Mouse (Mus musculus) cerebellum, postnatal 4 days (tissue): ENCODE measurements around the gene Fbln1.
A peak's percentile ranks its signal among the peaks of the same experiment; 100 is the strongest.

ENCODE experiments used
- DNase-seq, 2 experiments: peaks; one replicate each; pipeline ENCODE4 v3.0.0; 2022; ENCODE audit warnings: low spot score in 2 of 2, mixed read lengths in 1 of 2

Gene Fbln1

DNA sequence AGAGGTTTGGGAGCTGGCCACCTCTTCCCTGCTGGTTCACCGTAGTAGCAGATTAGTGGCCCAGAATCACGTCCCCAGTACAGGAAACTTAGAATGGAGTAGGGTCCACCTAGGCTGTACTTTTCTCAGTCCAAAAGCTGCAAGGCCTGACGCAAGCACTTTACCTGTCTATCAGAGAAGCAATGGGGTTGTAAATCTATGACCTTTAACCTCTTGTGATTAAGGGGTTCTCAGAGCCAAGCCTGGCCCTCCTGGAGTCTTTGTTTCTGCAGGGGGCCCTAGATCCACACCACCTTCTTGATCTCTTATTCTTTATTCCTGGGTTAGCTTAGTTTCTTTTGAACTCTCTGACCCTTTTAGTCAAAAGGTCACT lies 940 bp downstream of the Fbln1 start:
- no peak for DNase-seq

DNA sequence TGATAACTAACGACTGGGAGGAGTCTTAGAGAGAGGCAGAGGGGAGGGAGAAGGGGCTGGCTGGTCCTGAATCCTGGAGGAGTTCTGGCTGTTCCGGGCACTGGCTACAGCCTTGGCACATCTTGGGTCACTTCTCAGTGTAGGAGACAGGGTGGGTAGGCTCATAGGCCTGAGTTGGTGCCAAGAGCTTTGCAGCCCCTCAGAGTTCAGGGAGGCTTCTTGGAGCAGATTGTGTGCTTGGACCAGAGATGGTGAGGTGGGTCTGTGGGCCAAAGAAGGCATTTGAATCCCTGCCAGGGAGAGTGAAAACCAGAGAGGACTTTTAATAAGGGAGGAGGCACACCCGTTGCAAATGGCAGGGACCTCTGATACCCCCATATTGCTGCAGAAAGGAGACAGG lies 1.3 kb downstream of the Fbln1 start:
- DNase-seq: peak in 1 of 2 experiments; percentile 25

DNA sequence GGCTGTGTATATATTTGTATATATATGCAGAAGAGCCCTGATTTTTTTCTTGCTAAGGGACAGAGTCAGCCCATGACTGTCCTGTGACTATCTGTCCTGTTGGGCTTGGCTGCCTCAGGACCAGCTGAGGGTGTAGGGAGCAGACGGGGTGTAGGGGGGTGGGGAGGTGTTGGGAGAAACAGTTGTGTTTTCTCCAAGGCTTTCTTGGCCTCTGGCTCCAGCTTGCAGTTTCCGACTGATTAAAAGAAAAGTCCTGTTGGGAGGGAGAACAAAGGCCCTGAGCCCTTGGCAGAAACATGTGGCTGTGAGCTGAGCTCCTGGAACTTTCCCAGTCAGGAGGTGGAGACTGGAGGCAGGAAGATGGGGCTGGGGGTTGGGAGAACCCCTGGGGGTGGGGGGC lies 2.0 kb downstream of the Fbln1 start:
- DNase-seq: peak in 1 of 2 experiments; percentile 31

DNA sequence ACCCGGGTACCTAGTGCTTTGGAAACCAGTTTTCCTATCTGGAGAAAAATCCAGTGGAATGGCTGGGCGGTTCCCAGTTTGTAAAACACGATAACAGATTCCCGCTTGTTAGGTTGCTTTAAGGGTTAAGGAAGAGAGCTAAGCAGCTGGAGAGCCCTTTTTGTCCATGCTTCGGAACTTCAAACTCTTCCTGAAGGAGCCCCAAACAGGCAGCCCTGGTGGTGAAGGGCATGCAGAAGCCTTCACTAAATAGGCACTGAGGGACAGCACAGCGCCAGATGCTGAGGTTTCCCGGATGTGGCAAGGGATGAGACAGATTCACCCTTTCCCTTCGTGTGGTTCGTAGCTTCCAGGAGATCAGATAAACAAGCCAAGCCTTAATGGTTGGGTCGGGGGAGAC lies 2.6 kb downstream of the Fbln1 start:
- DNase-seq: no peak

DNA sequence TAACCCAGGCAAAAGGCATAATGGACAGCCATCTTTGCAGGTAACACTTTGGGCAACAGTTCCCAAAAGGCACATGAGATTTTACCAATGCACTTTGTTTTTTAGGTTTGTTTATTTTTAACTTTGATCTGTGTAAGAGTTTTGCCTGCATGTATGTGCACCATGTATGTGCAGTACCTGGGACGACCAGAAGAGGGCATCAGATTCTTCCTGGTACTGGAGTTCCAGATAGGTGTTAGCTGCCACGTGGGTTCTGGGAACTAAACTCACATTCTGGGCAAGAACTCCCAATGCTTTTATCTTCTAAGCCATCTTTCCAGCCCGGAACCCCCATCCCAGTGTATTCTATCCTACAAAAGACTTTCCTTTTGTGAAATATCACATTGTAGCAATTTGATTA lies 3.6 kb downstream of the Fbln1 start:
- DNase-seq: peak in 1 of 2 experiments; percentile 35

DNA sequence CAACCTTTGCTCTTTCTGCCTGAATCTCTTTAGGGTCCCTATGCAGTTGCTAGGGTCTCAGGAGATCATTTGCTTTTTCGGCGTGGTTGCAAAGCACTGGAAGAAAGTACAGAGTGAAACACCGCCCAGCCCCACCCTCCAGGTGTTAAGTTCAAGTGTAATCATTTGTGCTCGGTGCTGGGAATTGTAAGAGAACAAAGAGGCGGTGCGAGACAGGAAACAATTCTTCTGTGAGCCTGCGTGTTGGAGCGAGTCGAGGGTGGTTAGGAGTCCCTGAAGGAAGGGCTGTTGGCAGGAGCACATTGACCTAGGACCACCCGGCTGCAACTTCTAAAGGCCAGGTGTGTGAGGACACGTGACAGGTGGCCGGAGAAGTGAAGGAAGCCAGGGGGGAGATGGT lies 4.9 kb downstream of the Fbln1 start:
- DNase-seq: no peak

DNA sequence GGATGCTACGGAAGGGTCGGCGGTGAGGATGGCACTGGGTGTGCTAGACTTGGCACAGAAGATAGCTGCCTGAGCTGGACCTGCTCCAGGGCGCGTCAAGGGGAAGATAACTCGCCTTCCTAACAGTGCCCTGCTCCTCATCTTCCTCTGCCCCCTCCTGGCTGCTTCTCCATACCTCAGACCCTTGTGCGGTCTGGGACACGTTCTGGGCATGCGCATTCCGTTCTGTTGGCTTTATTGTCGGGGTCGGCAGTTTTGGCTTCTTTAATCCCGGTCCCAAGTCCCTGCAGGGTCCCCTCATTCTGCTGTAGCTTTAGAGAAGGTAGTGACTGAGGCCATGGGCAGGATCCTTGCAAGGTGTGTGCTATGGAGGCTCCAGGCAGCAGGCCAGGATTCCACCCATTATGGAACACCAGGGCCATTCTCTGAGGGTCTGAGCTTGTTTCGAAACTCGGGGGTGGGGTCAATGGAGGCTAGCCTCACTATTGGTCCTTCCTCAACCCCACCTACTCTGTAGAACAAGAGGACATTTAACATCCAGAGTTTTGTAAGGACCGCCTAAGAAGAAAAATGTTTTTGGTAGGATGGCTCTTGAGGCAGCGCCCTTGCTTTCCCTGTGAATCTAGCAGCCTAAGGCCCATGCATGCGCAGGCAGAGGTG lies 5.5 kb downstream of the Fbln1 start:
- no peak for DNase-seq

DNA sequence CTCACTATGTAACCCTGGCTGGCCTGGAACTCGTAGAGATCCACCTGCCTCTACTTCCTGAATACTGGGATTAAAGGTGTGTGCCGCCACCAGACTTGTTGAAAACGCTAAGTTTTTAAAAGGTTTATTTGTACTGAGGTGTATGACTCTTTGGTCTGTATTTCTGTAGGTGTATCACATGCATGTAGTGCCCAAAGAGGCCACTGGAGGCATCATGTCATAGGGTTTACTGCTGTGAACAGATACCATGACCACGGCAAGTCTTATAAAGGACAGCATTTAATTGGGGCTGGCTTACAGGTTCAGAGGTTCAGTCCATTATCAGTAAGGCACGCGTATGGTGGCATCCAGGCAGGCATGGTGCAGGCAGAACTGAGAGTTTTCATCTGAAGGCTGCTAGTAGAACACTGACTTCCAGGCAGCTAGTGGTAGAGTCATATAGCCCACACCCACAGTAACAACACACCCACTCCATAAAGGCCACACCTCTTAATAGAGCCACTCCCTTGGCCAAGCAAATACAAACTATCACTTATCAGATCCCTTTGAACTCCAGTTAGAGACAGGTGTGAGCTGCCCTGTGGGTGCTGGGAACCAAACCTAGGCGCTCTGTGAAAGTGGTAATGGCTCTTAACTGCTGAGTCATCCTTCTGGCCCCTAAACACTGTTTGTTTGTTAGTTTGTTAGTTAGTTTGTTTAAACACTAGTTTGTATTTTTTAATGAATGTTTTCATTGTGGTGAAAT lies 10.5 kb downstream of the Fbln1 start:
- DNase-seq: no peak

DNA sequence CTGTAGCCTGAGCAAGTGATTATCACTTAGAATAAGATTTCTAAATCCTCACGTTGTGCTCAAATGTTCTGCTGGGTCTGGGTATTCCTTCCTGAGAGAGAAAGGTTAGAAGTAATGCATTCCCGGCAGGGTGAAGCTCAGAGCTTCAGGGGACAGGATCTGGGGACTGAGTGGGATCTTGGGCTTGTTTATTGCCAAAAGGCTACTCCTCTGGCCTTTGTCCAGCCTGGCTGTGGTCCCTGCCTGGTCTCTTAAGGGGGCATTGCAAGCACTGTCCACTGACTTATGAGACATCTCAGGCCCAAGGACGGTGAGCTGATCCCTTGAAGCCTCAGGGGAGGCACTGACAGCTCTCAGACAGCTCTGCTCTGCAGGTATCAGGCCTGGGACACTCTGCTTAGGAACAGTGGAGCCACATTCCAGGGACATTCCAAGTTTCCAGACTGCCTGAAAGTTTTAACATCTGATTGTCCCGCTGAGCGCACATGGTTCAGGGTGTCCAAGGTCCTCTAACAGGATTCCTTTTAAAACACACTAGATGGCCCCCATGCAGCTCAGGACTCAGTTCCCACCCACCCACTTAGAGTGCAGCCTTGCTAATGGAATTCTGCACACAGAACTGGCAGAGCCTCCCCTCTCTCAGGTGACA lies 13.0 kb downstream of the Fbln1 start:
- no peak for DNase-seq

DNA sequence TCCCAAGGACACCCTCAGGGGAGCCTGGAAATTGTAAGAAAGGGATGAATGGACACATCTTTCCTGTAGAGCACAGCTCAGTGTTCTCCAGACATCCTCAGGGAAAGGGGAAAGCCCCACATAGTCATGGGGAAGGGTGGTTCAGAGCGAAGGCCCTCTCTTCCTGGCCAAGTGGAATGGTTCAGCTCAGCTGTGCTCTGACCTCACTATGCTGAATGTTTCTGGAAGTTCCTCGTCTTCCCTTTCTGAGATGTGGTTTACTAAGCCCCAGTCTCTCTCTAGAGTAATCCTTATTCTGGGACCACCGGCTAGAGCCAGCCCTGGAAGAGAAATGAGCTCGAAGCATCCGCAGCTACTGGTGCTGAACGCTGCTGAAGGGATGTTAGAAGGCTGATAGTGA lies 14.6 kb downstream of the Fbln1 start:
- no peak for DNase-seq

DNA sequence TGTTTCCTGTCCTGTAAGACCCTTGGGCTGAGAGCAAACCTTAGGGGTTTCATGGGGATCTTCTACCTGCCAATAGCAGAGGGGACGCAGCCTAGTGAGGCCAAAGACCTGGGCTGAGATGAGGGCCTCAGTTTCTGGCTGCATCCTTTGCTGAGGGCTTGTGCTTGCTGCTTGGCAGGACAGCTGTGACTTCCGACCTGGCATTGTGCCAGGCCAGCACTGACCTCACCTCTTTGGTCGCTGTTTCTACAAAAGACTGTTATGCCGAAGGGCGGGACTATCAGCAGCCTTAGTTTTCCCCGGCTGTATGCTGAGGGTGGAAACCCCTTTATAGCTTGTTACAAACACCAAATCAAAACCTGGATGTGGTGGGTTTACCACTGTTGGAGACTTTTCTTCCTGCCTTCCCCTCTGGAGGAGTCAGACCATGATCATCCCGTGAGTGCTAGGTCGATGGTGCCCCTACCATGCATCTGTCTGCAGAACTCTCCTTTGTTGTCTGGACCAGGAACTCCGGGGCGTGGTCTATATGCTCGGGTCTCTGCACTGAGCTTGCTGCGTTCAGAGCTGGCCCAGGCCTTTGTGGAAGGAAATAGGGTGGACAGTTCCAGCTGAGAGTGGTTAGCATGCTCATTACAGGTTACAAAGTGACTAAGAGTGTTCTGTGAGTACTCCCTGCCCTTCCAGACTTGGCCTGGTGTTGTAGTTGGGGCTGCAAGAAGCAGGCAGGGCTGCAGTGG lies 15.5 kb downstream of the Fbln1 start:
- DNase-seq: no peak

DNA sequence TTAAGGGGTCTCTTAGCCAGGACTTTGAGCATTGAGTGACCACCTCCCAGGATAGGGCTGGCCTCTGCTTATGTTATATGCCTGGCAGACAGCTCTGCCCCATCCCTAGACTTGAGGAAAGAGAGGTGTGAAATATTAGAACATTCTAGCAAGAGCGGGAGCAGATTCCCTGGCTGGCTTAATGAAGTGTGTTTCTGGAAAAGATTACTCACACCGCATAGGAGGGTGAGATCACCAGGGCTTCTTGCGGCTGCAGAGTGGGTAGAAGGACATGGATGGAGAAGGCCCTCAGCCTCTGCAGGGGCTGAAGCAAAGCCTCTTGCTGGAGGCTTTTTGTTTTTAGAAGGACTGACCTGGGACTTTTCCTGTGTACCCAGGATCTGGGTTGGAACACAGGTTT lies 19.9 kb downstream of the Fbln1 start:
- no peak for DNase-seq

DNA sequence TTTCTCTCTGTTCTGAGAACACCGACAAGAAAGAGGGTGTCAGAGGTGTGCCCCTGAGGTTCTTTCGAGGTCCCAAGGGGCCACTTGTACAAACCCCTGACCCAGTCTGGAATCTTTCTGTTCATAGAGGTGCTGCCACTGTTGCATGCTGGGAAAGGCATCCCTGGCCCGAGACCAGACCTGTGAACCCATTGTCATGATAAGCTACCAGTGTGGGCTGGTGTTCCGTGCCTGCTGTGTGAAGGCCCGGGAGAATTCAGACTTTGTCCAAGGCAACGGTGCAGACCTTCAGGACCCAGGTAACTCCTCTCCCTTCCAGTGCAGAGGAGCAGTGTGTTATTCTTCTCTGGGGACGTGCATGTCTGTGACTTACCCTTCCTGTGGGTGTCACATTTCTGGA lies 21.1 kb downstream of the Fbln1 start:
- DNase-seq: no peak

DNA sequence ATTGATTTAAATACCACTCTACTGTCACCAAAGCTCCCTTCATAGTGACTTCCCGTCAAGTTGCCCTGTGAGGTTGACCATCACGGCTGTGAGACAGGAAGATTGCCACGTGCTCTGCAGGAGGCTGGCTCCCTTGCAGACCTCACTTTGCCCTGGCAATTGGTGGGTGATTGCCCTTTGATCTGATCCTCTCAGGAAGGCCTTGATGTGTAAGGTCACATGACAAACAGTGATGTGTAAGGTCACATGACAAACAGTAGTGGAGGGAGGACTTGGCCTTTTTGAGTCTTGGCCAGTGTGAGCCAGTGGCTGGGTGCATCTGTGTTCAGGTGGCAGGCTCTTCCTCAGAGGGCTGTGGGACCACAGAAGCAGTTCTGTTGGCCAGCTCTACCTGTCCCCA lies 22.8 kb downstream of the Fbln1 start:
- DNase-seq: no peak

DNA sequence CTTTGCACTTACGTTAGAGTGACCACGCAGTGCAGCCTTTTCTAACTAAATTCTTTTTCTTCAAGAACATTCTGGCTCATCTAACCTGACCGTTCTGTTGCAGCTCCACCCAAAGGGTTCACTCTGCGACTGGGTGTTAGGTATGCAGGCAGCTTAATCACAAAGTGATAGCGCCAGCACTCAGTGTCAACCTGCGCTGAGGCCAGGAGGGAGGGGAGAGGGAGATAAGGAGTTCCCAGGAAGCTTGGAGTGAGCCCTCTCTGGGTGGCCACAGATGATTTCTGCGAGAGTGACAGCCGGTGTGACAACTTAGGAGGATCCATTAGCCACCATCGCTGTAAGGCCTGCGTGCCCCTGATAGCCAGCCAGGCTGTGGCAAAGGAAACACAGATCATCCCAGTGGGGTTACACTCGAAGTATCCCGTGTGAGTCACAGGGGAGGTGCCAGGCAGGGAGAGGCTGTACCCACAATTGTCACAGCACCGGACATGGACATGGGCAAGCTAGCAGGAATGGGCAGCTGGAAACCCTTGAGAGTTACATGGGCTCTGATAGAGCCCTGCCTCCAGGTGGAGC lies 24.3 kb downstream of the Fbln1 start:
- no peak for DNase-seq

DNA sequence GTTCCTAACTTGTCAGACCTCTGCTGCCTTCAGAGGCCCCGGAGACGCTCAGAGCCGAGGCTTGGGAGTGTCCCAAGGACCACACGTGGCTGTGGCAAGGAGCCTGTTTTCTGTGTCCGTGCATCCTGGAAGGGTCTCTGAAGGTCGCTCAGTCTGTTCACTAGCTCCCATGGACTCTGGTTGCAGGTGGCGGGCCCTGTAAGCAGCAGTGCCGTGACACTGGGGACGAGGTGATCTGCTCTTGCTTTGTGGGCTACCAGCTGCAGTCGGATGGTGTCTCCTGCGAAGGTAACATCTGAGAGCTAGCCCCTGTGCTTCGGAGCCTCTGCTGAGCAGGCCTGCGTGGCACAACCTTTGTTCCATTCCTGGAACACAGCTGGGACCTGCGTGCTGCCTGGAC lies 24.9 kb downstream of the Fbln1 start:
- DNase-seq: no peak

DNA sequence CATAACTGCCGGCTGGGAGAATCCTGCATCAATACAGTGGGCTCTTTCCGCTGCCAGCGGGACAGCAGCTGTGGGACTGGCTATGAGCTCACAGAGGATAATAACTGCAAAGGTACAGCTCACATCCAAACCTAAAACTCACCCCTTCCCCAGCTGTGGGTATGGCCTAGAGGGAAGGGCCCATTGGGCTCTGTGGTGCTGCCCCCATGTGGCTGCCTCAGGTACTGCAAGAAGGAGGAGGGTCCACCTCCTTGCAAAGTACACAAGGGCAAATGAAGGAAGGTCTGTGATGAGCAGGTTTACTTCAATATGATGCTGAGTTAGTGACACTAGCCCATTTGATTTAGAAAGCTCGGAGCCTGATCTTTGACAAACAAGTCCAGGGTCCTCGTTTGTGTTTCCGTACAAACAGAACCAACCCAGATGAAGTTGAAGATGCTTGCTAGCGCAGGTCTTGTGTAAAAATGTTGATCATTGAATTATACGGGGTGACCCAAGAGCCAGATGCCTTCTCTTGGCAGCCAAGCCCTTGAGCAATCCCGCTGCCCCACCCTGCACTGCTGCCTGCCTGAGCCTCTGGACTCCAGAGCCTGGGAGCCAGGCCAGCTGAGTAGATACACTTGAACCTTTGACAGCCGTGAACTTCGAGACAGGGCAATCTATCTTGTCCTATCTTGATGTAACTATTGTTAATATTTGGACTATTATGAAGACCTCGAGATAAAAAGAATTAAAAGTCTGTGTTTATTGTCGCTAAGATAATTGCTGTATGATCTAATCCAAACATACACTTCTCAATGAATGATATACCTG lies 25.9 kb downstream of the Fbln1 start:
- DNase-seq: peak; percentile 68 to 78

DNA sequence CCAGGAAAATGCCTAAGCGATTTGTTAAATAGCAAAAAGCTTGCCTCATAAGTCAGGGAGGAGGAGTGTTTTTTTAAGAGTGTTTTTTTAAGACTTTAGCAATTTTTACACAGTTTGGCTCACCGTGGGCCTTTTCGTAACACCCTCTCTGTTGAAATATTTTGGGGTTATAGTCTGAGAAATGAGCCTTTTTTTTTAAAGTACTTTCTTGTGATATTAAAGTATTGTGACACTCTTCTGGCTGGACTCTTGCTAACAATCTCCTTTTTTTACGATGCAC lies 26.4 kb downstream of the Fbln1 start:
- DNase-seq: no peak

DNA sequence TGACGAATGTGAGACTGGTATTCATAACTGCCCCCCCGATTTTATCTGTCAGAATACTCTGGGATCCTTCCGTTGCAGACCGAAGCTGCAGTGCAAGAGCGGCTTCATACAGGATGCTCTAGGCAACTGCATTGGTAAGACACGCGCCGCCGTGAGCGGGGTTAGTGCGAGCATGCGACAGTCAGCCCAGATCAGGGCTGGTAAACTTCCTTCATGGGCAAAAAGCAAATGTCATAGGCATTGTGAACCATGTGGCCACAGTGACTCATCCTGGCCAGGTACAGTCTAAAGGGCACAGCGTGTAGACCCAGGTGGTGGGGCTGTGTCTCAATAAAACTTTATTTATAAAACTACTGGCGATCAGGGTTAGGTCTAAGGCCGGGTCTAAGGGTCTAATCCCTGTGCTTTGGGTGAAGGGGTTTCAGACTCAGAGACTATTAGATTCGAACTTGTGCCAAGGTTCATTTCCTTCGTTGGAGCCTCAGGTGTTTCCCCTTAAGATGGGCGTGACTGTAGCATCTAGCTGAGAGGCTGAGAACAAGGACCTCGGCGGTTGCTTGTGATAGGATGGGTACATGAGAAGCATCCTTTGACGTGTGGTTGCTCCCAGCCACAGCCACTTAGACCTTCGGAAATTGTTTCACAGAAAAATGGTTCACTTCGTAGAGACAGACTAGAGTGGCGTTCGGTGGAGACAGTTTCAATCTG lies 26.9 kb downstream of the Fbln1 start:
- no peak for DNase-seq

DNA sequence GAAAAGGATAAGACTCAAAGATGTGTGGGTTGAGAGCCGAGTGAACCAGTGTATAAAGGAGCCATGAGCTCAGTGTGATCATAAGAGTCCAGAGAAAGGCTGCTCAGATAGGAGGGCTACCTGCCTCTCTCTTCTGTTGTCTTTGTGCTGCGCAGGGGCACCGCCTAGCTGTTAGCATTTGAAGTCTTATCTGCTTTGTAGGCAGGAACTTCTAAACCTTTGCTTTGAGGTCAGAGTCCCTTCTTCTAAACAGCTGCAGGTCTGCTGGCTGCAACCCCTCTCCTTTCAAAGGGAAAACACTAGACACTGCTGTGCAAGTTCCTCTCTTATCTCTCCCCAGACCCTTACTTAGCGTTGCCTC lies 27.5 kb downstream of the Fbln1 start:
- no peak for DNase-seq

DNA sequence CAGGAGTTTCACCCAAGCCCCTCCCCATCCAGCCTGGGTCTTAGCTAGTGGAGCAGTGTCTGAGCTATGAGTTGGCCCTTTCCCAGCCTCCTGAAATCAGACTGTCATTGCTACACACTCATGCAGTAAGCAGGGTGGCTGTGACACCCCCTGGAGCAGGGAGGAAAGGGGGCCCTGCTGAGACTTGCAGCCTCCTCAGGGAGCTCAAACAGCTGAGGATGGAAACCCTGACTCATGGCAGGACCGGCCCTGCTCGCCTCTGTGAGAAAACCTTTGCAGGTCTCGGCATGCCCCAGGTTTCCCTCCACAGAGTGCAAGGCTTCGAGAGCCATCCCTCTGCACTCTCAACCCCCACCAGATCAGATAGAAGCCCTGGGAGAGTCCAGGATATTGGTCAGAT lies 27.9 kb downstream of the Fbln1 start:
- no peak for DNase-seq
